Mouse (Mus musculus) intestine, embryonic 16.5 days (tissue): Measurements from ENCODE around the gene Emd. TPM values are rescaled to one million over a fixed set of nuclear protein-coding genes. Genes with fewer than 3 reads are reported as not detected.

Experiments
- ATAC-seq: fragments of 200-750 bp; cut with Nextera tagmentation; 2 replicates; pipeline ENCODE4 v1.8.0; 2017; ENCODE audit warnings: moderate TSS enrichment, moderate library complexity
- H3K27ac ChIP-seq: fragments of 300-500 bp; sonication (generic); 2 replicates; pipeline ENCODE4 v1.5.1; 2014; ENCODE audit warnings: mild to moderate bottlenecking, low read length
- H3K27me3 ChIP-seq: fragments of 300-500 bp; sonication (generic); replicated peaks from 2 replicates; pipeline ENCODE4 v1.6.1; 2014; ENCODE audit warnings: low read length, control low read depth, mixed read lengths; ENCODE audit not compliant: control insufficient read depth, insufficient read depth
- H3K36me3 ChIP-seq: fragments of 300-500 bp; sonication (generic); 2 replicates; pipeline ENCODE4 v1.6.1; 2014; ENCODE audit warnings: low read length, control low read depth; ENCODE audit not compliant: control insufficient read depth, insufficient read depth
- H3K4me1 ChIP-seq: fragments of 300-500 bp; sonication (generic); 2 replicates; pipeline ENCODE4 v1.6.1; 2014; ENCODE audit warnings: low read length, control low read depth, mixed read lengths; ENCODE audit not compliant: control insufficient read depth, insufficient read depth
- H3K4me2 ChIP-seq: fragments of 300-500 bp; sonication (generic); 2 replicates; pipeline ENCODE4 v1.6.1; 2014; ENCODE audit warnings: low read depth, low read length, control low read depth
- H3K4me3 ChIP-seq: fragments of 300-500 bp; sonication (generic); 2 replicates; pipeline ENCODE4 v1.5.1; 2014; ENCODE audit warnings: mild to moderate bottlenecking, low read length
- H3K9ac ChIP-seq: fragments of 300-500 bp; sonication (generic); 2 replicates; pipeline ENCODE4 v1.6.1; 2014; ENCODE audit warnings: low read depth, low read length
- H3K9me3 ChIP-seq: fragments of 300-500 bp; sonication (generic); 2 replicates; pipeline ENCODE4 v1.6.1; 2016; ENCODE audit warnings: low read length, control low read depth; ENCODE audit not compliant: control insufficient read depth
- WGBS: fragments of 180-500 bp; shearing (Covaris S2); extraction: QIAGEN DNeasy Blood & Tissue Kit; methylation state at CpG from one replicate; pipeline ENCODE4 v1.1.7; 2014; 5-methylcytosine and 5-hydroxymethylcytosine counted together
- microRNA-seq: library from miRNA; unstranded; fragments of <30 nt; microRNA quantifications from one replicate; pipeline ENCODE4, GENCODE M21; 2016
- polyA plus RNA-seq: library from polyadenylated mRNA; unstranded; fragments of >200 nt; fragmentation: Nextera tagmentation; extraction: Ambion mirVana; gene quantifications from 2 replicates; pipeline ENCODE4 v1.2.1, GENCODE M21; 2015

The Emd gene
- polyA plus RNA-seq, 1 experiment from 2014 or later: 22.5 TPM

- WGBS: 27% methylated on average over 5 of the region's 5 CpGs
- H3K4me1 ChIP-seq: peaks cover 2% of the 10 kb centered on the region; the same call in 1 of the 2 replicates
- H3K9me3 ChIP-seq: no peaks in the 10 kb centered on the region
- H3K9ac ChIP-seq: peak overlapping the region; percentile 80
- H3K27me3 ChIP-seq: no peaks in the 10 kb centered on the region
- peak overlapping the region; percentile 76 for H3K27ac ChIP-seq
- H3K4me2 ChIP-seq: peak overlapping the region; percentile 62
- peak; percentile 10; the same call in 1 of the 2 replicates for ATAC-seq
- H3K36me3 ChIP-seq: no peaks in the 10 kb centered on the region
- peak overlapping the region; percentile 66 for H3K4me3 ChIP-seq
Measured at GRCm38 (mm10) chrX:74283092-74283437, 28.6 kb downstream of the Emd start.

- WGBS: 70% methylated on average over 4 of the region's 4 CpGs
- no peaks in the 10 kb centered on the region for H3K9me3 ChIP-seq
Measured at GRCm38 (mm10) chrX:74293431-74293830, 38.9 kb downstream of the Emd start.

GRCm38 (mm10) chrX:74296538-74297448, 42.3 kb downstream of the Emd start, which contains the start of gene Atp6ap1:
Atp6ap1 (plus strand) TSS chrX:74297097.
- H3K9ac ChIP-seq: peak within 1 kb of the TSS; percentile 75
- H3K27me3 ChIP-seq: no peaks in the 10 kb centered on the region
- 0 out of 2 replicates have a peak, but pooled peaks cover 2% of the 10 kb centered on the region for H3K36me3 ChIP-seq
- 14% methylated on average over 37 of the region's 37 CpGs for WGBS
- no peaks in the 10 kb centered on the region for H3K4me1 ChIP-seq
- no peaks in the 10 kb centered on the region for H3K9me3 ChIP-seq
- ATAC-seq: peak; percentile 99
- H3K27ac ChIP-seq: peak within 1 kb of the TSS; percentile 33; the same call in 1 of the 2 replicates
- peak within 1 kb of the TSS; percentile 64 for H3K4me3 ChIP-seq
- peak within 1 kb of the TSS; percentile 56 for H3K4me2 ChIP-seq

More at GRCm38 (mm10) chrX:74293431-74293830, 38.9 kb downstream of the Emd start:
- Histone ChIP-seq H3K9ac (no peak overlapping the region), H3K4me1 (no peaks in the 10 kb centered on the region), H3K4me2 (no peak overlapping the region), H3K27ac (no peak overlapping the region), H3K4me3 (no peak overlapping the region), H3K27me3 (no peaks in the 10 kb centered on the region), H3K36me3 (no peaks in the 10 kb centered on the region)
- ATAC-seq: no peak

DNA sequence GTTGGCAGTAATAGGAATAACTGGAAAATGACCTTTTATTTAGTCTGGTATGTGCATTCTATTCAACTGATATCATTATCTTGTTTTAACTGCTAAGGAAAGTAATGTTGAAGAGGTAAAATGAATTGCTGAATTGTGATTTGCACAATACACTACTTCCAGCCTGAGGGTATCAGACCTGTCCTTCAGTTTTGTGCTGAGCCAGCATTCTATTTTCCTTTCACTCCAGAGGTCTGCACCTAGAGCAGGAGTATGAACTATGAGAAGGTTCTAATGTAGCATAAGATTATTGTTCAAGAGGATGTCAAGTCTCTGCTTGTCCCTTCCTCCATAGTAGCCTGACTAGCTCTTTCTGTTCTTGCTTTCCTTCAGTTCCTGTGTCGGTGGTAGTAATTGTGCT, 43.9 kb downstream of the Emd start:
- ATAC-seq: no peak
- Histone ChIP-seq H3K27me3 (no peaks in the 10 kb centered on the region), H3K9ac (no peak overlapping the region), H3K4me1 (no peaks in the 10 kb centered on the region), H3K4me2 (no peak overlapping the region), H3K36me3 (0 out of 2 replicates have a peak, but pooled peaks cover 2% of the 10 kb centered on the region), H3K4me3 (no peak overlapping the region), H3K9me3 (no peaks in the 10 kb centered on the region), H3K27ac (no peak overlapping the region)
- WGBS: 83% methylated on average over 1 of the region's 1 CpGs

- ATAC-seq: no peak
- H3K27ac ChIP-seq: no peak overlapping the region
- no peak overlapping the region for H3K4me2 ChIP-seq
- H3K9ac ChIP-seq: no peak overlapping the region
- 92% methylated on average over 3 of the region's 3 CpGs for WGBS
- H3K36me3 ChIP-seq: 0 out of 2 replicates have a peak, but pooled peaks cover 2% of the 10 kb centered on the region
- H3K9me3 ChIP-seq: no peaks in the 10 kb centered on the region
- H3K4me3 ChIP-seq: no peak overlapping the region
- H3K27me3 ChIP-seq: no peaks in the 10 kb centered on the region
- H3K4me1 ChIP-seq: no peaks in the 10 kb centered on the region
Measured at GRCm38 (mm10) chrX:74299721-74300120, 45.2 kb downstream of the Emd start.

- H3K4me3 ChIP-seq: peak within 1 kb of the TSS; percentile 58
- no peaks in the 10 kb centered on the region for H3K9me3 ChIP-seq
- no peaks in the 10 kb centered on the region for H3K4me1 ChIP-seq
- H3K4me2 ChIP-seq: peak within 1 kb of the TSS; percentile 62
- H3K27ac ChIP-seq: peak within 1 kb of the TSS; percentile 83
- ATAC-seq: peak; percentile 85
- peak within 1 kb of the TSS; percentile 74 for H3K9ac ChIP-seq
- WGBS: 11% methylated on average over 41 of the region's 41 CpGs
- no peaks in the 10 kb centered on the region for H3K27me3 ChIP-seq
- peaks cover 7% of the 10 kb centered on the region for H3K36me3 ChIP-seq
Measured at GRCm38 (mm10) chrX:74304867-74305700, 50.6 kb downstream of the Emd start, which contains the start of gene Gdi1. Gdi1 (plus strand) TSS chrX:74304998.

Small RNA genes within 50 kb of the gene (microRNA-seq; reads per million reads assigned to microRNA genes)
- 1.6 reads per million for gene Mir7091

Other genes starting within 250 kb of the Emd start
- 50.4 and 51.7 TPM in 2 replicates for gene Irak1, start 230.8 kb upstream of the Emd start, polyA plus RNA-seq
- not detected in 2 replicates for gene Opn1mw, start 127.2 kb upstream of the Emd start, polyA plus RNA-seq
- 10.0 and 10.1 TPM in 2 replicates for gene Mecp2, start 119.3 kb upstream of the Emd start, polyA plus RNA-seq
- not detected in 2 replicates for gene Tex28, start 86.8 kb upstream of the Emd start, polyA plus RNA-seq
- 0.05 TPM in 1 of 2 replicates, not detected in the other for gene Tktl1, start 77.4 kb upstream of the Emd start, polyA plus RNA-seq
- gene Flna, start 4.9 kb upstream of the Emd start, polyA plus RNA-seq: 240 and 269 TPM in 2 replicates
- 822 and 863 TPM in 2 replicates for gene Rpl10, start 16.1 kb downstream of the Emd start, polyA plus RNA-seq
- gene Taz, start 27.2 kb downstream of the Emd start, polyA plus RNA-seq: 85.3 and 91.1 TPM in 2 replicates
- 12.4 and 14.5 TPM in 2 replicates for gene Dnase1l1, start 27.6 kb downstream of the Emd start, polyA plus RNA-seq
- 142 and 144 TPM in 2 replicates for gene Atp6ap1, start 42.4 kb downstream of the Emd start, polyA plus RNA-seq
- gene Gdi1, start 50.3 kb downstream of the Emd start, polyA plus RNA-seq: 152 and 172 TPM in 2 replicates
- gene Fam50a, start 58.3 kb downstream of the Emd start, polyA plus RNA-seq: 67.5 and 69.8 TPM in 2 replicates
- gene Plxna3, start 74.4 kb downstream of the Emd start, polyA plus RNA-seq: 5.8 and 6.2 TPM in 2 replicates
- 81.3 and 84.4 TPM in 2 replicates for gene Lage3, start 98.9 kb downstream of the Emd start, polyA plus RNA-seq
- gene Ubl4a, start 118.5 kb downstream of the Emd start, polyA plus RNA-seq: 65.4 and 67.7 TPM in 2 replicates
- 16.9 and 17.6 TPM in 2 replicates for gene Slc10a3, start 118.7 kb downstream of the Emd start, polyA plus RNA-seq
- gene Fam3a, start 138.6 kb downstream of the Emd start, polyA plus RNA-seq: 30.6 and 34.6 TPM in 2 replicates
- gene Ikbkg, start 138.6 kb downstream of the Emd start, polyA plus RNA-seq: 20.8 and 21.6 TPM in 2 replicates
- gene G6pdx, start 174.5 kb downstream of the Emd start, polyA plus RNA-seq: 41.3 and 46.1 TPM in 2 replicates
- gene Gm6880, start 226.7 kb downstream of the Emd start, polyA plus RNA-seq: not detected in 2 replicates